Mouse (Mus musculus) testis, adult 2 months (tissue): ENCODE measurements around the gene Banp.

Experiments used
- CTCF ChIP-seq: fragments of 200-500 bp; IDR thresholded peaks from 2 replicates; pipeline ENCODE4 v1.5.1; 2012; ENCODE audit warnings: low read depth, mild to moderate bottlenecking, inconsistent platforms, low read length, moderate library complexity; ENCODE audit not compliant: control insufficient read depth, insufficient read depth, insufficient replicate concordance
- POLR2A ChIP-seq: fragments of 200-500 bp; IDR thresholded peaks from 2 replicates; pipeline ENCODE4 v1.6.1; 2012; ENCODE audit warnings: low read depth, mild to moderate bottlenecking, inconsistent platforms, low read length, moderate library complexity; ENCODE audit not compliant: control insufficient read depth

- TF ChIP-seq POLR2A (no peak), CTCF (no peak)
These were observed 19.5 kb upstream of the Banp start for GRCm38 (mm10) chr8:121930047-121930446.
